Mouse (Mus musculus) cerebral cortex, adult 2 months (tissue): ENCODE results near the gene Olfr1100.

Experiments used
- WGBS: fragments of 180-500 bp; shearing (Covaris S2); methylation state at CpG from one replicate; pipeline ENCODE4 v1.1.7; 2018; 5-methylcytosine and 5-hydroxymethylcytosine counted together

The Olfr1100 gene

DNA sequence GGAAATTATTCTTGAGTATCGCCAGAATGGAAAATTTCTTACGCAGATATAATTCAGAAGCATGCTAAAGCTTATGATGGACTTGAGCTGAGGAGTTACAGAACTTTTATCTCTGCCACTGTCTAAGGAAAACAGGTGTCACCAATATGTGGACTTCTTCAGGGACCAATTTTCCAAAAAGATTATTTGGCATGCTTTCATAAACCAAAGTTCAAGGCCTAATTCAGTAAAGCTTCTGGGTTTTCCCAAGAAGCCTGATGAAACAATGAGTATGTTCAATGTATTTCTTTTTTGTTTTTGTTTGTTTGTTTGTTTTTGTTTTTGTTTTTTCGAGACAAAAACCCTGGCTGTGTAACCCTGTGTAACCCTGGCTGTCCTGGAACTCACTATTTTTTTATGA, at the start of gene Olfr1100:
TSS of gene Olfr1100 (minus strand) at position 101 of the 400 bp plus-strand sequence.
- WGBS, result 79% methylated on average over 3 of the region's 3 CpGs

DNA sequence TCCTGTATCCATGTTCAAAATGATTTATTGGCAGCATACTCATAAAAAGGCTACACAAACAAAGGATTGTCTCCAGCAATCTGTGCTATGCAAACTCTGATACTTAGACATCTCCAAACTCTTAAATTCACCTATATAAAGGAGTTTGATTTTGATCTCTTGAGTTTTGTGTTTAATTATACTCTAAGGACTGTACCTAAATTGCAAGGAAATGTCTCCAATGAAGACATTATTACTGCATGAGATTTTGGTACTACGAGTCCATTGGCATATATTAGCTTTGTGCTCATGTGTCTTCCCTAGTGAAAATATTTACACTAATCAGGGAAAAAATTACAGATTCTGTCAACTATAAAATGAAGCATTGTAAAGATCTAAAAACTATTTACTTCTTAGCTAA, 47.2 kb upstream of the Olfr1100 start, which contains the start of gene Olfr1104:
TSS of gene Olfr1104 (minus strand) at position 101 of the 400 bp plus-strand sequence.
- 82% methylated on average over 1 of the region's 1 CpGs for WGBS

DNA sequence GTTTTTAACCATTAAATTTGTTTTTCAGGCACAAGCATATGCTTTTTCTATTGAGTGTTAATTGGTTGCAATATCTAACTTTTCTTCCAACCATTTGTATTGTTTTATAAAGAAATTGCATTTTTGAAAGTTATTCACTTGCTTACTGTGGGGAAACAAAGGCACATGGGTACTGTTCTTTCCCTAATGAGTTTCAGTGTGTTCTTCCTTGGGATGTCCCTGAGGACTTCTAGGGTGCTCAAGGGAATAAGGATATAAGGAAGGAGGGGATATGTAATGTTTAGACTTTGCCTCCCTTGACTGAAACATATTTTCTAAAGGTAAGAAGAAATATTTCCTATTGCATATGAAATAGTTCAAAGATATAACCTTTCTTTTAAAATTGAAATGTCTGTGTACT, 18.3 kb upstream of the Olfr1100 start, which contains the start of gene Olfr1102:
TSS of gene Olfr1102 (plus strand) at position 301 of the 400 bp plus-strand sequence.

GRCm38 (mm10) chr2:86991121-86991520, 11.4 kb upstream of the Olfr1100 start, which contains the start of gene Olfr1101:
TSS of gene Olfr1101 (minus strand) at chr2:86991221.
- WGBS, result 68% methylated on average over 3 of the region's 3 CpGs

DNA sequence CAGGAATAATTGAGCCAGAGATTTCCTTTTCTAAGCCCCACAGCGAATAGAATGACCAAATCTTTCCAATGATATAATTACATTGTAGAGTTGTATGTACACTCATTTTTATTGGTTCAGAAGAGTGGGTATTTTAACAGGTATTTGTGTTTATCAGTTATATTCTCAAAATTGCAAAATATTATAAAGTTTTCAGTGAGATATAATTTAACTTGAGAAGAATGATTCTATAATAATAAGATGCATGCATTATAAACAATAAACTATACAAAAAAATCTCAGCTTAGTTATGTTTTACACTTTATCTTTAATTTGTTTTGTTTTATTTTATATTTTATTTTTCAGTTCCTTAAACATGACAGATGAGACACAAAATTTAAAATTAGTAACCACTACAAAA, 19.2 kb downstream of the Olfr1100 start, which contains the start of gene Olfr1099:
TSS of gene Olfr1099 (minus strand) at position 101 of the 400 bp plus-strand sequence.
- 81% methylated on average over 1 of the region's 1 CpGs for WGBS
